Mouse (Mus musculus) B cell, adult 2 months (primary cell): ENCODE measurements at regions not wholly inside any gene's neighbourhood (a gene's known extent, or its start where the extent isn't known, plus 50 kb on each side); places are given as distances from the start of the nearest gene placed in this dataset.
"Not testable (repeated sequence)": the region's sequence is repeated elsewhere in the genome, so short reads cannot be mapped to it uniquely, and the experiment has no call there.

Source experiments
- DNase-seq, 2 experiments: peaks; one replicate each; pipeline ENCODE4 v3.0.0; 2022

- no peak for DNase-seq
These were observed 276.0 kb downstream of the Cetn3 start for GRCm38 (mm10) chr13:82058872-82059271.

GRCm38 (mm10) chr13:82059498-82059897, 276.6 kb downstream of the Cetn3 start:
- DNase-seq: no peak

- not testable (repeated sequence) for DNase-seq
These were observed 281.0 kb downstream of the Cetn3 start for GRCm38 (mm10) chr13:82063880-82064279.

GRCm38 (mm10) chr13:82066174-82066573, 283.3 kb downstream of the Cetn3 start:
- DNase-seq: no peak

- no peak for DNase-seq
These were observed 283.9 kb downstream of the Cetn3 start for GRCm38 (mm10) chr13:82066674-82067270.

- DNase-seq: peak; percentile 17 to 21
These were observed 289.6 kb downstream of the Cetn3 start for GRCm38 (mm10) chr13:82072449-82072848.

GRCm38 (mm10) chr13:82073343-82073742, 290.5 kb downstream of the Cetn3 start:
- no peak for DNase-seq

GRCm38 (mm10) chr13:82081375-82081774, 298.5 kb downstream of the Cetn3 start:
- DNase-seq: no peak

- no peak for DNase-seq
These were observed 304.8 kb downstream of the Cetn3 start for GRCm38 (mm10) chr13:82087635-82088034.

GRCm38 (mm10) chr13:82092186-82092585, 309.3 kb downstream of the Cetn3 start:
- peak; percentile 59 to 66 for DNase-seq

GRCm38 (mm10) chr13:82106032-82106431, 323.2 kb downstream of the Cetn3 start:
- DNase-seq: no peak

- DNase-seq: no peak
These were observed 347.2 kb downstream of the Cetn3 start for GRCm38 (mm10) chr13:82129777-82130735.
